Mouse (Mus musculus): ENCODE results near the gene Atp6v1d. TPM values are rescaled to one million over a fixed set of nuclear protein-coding genes. Genes with fewer than 3 reads are reported as not detected.

Gene Atp6v1d
- total RNA-seq (2022) = 10 to 100 TPM; 62.2 to 64.5 (median 63.4) TPM

DNA sequence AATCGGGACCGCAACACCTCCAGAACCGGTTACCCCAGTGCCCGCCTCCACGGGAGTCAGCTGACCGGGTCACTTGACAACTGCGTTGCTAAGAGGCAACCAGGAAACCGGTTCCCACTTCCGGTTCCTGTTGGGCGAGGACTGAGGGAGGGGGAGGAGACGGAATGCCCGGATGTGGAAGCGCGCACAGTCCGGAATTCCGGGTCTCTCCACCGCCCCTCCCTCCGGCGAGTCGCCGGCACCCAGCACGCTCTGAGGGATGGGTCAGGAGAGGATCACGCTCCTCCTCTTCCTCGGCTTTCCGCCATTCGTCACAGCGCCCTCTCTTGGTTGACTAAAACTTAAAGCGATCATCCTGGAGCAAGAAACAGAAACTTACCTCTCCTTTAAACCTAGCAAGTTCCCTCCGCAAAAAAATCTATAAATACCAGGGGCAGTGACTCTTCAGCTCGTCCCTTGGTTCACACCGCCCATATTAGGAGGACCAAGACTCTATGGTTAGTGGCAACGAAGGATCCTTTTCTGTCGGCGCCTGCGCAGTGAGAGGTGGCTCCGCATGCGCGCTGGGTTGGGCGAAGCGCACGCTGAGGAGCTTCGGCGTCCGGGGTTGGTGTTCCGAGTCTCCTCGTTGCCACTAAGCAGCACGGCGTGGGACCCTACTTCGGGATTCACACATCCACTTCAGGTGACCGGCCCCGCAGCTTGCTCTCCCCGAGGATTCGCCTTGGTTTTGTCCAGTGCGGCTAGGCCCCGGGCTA, at the start of gene Atp6v1d, which contains the start of gene Eif2s1:
TSS of gene Atp6v1d (minus strand) at position 143 of the 758 bp plus-strand sequence.
TSS of gene Eif2s1 (plus strand) at position 324 of the 758 bp plus-strand sequence.
- DNase-seq (ENCODE audit: low spot score in 2 of 2) = peak; percentile 93 to 98

DNA sequence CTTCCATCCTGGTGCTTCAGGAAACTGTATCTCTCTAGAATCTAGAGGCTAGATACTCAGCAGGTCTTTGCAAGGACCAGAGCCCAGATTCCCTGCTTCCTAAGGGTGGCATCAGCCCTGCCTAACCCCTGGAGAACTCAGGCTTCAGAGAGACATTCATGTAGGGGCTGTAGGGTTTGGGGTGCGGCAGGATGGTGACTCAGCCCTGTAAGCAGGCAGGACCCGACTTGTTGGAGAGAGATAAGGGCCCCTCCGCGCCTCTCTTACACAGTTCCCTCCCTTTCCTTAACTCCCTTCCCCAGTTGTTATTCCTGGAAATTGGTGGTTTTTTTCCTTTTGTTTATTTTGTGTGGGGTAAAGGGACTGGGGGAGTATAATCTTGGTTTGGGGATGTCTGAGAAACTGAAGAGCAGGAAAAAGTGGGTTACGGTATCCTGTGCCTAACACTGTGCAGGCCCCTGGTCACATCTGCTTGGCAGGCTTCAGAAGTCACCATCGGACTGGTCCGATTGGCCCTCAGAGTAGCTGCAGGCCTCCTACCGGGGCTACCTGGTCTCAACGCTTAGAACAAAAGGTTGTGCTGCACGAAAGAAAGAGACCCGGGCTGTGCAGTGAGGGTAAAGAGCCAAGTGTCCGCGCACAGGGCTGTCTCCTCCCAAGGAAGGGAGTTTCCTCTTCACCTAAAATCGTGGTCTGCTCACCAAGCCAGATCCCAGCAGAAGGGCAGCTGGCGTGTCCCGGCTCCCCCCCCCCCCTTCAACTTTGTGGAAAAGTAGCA, 49.4 kb upstream of the Atp6v1d start:
- no peak for DNase-seq (ENCODE audit: low spot score in 2 of 2)

DNA sequence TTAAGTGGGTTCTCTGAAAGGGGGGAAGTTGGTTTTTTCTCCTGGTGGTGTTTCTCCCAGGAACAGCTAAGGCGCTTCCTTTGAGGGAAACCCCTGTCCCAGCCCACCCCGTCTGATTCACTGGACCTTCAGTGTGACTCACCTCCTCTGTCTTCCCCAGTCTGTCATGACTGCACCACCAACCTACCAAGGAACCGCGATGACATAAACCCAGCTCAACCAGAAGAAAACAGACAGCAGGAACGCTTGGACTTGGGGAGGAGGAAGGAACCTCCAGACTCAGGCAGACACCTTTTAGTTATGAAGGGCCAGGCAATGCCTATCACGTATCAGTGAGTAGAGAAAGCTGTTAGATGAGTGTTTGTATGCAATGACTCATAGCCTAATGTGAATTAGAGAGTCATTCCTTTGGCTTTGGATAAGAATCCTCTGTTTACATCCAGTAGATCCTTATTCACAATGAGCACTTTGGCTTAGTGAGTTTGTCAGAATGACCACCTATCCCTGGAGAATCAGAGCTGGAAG, 46.7 kb upstream of the Atp6v1d start:
- DNase-seq (ENCODE audit: low spot score in 2 of 2) = no peak

DNA sequence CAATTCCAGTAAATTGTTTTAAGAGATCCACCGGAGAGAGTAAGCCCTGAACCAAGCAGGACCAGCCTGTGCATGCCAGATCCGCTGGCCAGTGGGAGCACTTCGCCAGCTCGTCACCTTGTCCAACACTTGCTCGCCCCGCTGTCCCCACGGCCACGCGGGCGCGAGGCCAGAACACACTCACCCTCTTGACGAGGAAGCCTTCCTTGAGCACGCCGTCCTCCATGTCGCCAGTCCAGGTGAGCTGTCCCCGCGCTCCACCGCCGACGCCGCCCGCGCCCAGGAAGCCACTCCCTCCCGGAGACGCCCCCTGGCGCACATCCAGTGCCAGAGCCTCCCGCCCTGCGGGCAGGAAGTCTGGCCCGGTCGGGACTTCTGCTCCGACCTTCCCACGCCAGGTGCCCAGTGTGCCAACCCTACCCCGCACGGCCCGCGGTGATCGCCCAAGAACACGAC, 45.3 kb upstream of the Atp6v1d start, which contains the start of gene Plek2:
TSS of gene Plek2 (minus strand) at position 258 of the 456 bp plus-strand sequence.
- DNase-seq (ENCODE audit: low spot score in 2 of 2) = no peak

DNA sequence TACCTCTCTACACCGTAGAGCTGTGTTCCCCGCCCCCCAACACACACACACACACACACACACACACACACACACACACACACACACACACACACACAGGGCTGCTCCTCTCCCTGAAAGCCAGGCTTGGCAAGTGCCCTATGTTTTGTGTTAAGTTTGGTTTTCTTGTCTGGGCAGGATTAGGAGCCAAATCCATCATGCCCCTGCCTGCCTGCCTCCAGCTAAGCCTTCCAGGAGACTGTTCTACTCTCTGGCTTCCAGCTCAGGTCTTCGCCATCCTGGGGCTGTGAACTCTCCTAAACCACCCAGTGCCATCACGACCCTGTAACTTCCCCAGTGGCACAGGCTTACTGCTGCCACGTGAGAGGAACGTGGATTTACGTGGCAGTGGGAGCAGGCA, 43.1 kb upstream of the Atp6v1d start:
- no peak for DNase-seq (ENCODE audit: low spot score in 2 of 2)

DNA sequence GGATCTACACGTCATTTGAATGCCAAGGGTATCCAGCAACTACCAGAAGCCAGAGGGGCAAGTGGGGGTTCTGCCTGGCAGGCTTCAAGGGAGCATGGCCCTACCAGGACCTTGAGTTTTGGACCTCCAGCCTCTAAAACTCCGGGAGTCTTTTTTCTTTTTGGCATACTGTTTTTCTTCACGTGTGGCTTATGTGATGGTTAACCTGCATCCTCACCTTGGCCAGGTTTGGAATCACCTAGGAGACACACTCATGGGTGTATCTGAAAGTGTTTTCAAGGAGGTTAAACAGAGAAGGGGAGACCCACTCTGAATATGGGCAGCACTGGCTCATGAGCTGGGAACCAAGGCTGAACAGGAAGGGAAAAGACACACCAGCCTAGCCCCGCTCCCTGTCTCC, 41.9 kb upstream of the Atp6v1d start:
- no peak for DNase-seq (ENCODE audit: low spot score in 2 of 2)

DNA sequence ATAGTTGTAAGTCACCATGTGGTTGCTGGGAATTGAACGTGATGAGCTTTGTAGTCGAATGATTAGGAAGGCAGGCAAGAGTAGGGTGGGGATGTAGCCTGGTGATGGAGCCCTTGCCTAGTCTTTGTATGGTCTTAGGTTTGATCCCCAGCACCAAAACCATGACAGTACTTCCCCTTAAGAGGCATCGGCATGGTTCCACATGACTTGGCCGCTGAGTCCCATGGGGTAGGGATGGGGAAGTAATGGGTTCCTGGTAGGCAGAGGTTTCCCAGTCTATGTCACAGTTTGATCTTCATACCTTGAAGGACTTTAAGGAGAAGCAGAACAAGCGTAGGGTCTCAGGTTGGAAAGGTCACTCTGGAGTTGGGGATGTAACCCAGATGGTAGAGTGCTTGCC, 40.0 kb upstream of the Atp6v1d start:
- no peak for DNase-seq (ENCODE audit: low spot score in 2 of 2)

DNA sequence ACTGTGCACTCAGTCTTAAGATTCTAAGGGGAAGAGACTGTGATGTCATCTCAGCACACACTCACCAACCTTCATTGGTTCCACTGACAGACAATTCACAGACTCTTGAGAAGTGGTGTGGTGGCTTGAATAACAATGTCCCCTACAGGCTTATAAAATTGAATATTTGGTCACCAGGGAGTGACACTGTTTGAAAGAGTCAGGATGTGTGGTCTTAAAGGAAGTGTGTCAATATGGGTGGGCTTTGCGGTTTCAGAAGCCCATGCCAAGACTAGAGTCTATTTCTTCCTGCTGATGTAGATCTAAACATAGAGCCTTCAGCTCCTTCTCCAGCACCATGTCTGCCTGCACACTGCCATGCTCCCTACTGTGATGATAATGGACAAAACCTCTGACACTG, 36.4 kb upstream of the Atp6v1d start:
- no peak for DNase-seq (ENCODE audit: low spot score in 2 of 2)

DNA sequence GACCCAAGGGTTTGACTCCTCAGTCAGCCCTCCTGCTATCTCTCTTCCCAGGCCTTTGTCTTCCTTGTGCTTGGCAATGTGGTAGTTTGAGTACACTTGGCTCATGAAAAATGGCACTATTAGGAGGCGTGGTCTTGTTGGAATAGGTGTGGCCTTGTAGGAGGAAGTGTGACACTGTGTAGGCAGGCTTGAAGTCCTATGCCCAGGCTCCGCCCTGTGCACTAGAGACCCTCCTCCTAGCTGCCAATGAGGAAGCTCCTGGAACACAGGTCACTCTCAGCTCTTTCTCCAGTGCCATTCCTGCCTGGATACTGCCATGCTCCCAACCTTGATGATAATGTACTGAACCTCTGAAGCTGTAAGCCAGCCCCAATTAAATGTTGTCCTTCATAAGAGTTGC, 29.7 kb upstream of the Atp6v1d start:
- DNase-seq (ENCODE audit: low spot score in 2 of 2) = no peak

DNA sequence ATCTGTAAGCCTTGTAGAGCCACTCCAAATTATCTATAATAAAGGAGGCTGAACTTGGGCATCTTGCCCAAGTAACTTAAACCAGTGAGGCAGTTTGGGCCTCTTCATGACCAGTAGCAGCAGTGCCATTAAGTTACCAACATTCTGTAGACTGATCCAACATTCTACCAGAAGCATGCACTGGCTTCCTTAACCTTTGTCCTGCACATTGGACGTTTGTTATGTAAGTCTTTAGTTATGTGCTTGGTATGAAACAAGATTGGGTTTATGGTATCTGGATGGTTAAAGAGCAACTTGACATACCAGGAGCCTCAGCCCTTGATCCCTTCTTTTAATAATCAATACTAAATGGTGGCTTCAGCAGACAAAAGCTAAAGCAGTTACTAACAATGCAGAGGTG, 28.6 kb upstream of the Atp6v1d start:
- no peak for DNase-seq (ENCODE audit: low spot score in 2 of 2)

DNA sequence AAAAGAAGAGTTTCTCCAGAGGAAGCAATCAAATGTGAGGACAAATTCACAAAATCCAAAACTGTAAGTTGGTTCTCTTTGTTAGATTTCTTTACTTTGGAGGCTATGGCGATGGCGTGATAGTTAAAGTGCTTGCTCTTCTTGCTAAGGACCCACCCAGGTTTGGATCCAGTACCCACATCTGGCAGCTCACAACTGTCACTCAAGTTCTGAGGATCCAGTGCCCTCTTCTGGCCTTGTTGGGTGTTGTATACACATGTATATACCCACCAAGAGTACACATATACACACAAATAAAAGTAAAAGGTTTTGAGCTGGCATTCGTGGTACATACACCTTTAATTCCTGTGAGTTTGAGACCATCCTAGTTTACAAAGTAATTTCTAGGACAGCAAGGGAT, 13.1 kb upstream of the Atp6v1d start:
- DNase-seq (ENCODE audit: low spot score in 2 of 2) = no peak

DNA sequence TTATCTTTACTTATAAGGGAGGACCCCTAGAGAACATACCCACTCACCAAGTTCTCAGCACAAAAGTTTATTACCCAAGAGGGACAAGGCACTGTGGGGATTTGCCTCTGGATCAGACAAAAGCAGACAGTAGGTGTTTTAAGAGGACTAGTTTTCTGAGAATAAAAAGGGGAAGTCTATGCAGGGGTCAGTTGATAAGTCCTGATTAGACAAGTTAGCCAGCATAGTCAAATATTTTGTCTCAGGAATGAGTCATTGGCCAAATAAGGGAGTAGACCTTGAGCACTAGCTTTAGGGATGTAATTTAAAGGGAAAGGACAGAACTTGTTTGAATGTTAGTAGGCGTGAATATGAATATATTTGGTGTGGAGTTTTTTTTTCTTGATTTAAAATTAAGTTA, 6.7 kb upstream of the Atp6v1d start:
- DNase-seq (ENCODE audit: low spot score in 2 of 2) = no peak

DNA sequence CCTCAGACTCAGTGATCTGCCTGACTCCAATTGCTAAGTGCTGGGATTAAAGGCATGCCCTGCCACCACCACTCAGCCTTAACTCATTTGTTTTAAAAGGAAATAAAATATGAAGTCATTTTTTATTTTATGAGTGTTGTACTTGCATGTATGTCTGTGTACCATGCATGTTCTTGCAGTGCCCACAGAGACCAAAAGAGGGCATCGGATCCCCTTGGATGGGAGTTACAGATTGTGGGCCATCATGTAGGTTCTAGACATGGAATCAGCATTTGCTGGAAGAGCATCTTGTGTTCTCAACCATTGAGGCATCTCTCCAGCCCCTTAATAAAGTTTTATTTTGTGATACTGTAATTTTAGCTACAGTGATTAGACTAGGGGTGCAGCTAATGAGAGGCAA, 4.0 kb upstream of the Atp6v1d start:
- no peak for DNase-seq (ENCODE audit: low spot score in 2 of 2)

DNA sequence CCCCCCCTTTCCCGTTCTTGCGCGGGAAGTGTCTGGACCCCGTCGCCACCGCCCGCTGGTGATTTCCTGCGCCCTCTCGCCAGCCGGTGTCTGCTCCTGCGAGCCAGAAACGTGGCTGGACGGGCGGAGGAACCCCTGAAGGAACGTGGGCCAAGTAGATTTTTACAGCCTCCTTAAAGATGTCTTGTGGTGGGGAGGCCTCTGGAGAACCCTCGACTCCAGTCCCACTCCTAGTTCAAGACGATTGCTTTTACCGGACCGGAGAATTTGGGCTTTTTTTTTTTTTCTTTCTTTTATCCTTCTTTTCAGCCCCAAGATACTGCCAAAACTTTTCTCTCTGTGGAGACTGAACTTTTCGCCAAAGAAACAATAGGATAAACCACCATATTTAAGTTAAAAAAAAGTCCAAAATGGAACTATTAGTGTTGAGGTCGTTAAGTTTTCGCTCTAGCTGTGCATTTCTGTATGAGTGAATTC, 854 bp upstream of the Atp6v1d start:
- DNase-seq (ENCODE audit: low spot score in 2 of 2) = no peak

DNA sequence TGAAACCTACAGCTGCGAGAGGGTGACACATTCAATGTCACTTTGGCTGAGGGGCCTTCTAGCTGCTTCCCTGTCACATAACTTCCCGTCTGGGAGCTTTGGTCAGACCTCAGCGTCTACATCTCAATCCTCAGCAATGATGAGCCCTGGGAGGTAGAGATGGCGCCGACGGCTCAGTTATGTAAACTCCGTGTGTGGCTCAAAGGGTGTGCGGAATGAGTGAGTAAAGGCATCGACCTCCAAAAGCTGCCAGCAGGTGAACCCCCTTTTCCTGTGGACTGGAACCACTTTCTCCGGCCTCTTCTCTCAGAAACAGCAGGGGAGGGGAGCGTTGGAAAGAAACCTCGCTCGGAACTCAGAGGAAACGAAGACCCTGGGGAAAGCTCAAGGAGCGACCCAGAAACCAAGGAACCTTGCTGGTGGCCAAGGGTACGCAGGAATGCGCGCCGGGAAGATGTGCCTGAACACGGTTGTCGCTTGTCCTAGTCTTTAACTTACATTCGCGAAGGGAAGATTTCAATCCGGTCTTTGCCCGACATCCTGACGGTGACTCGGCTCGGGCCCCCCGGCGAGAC, 430 bp downstream of the Atp6v1d start:
- DNase-seq (ENCODE audit: low spot score in 2 of 2) = peak in 1 of 2 experiments; percentile 2

DNA sequence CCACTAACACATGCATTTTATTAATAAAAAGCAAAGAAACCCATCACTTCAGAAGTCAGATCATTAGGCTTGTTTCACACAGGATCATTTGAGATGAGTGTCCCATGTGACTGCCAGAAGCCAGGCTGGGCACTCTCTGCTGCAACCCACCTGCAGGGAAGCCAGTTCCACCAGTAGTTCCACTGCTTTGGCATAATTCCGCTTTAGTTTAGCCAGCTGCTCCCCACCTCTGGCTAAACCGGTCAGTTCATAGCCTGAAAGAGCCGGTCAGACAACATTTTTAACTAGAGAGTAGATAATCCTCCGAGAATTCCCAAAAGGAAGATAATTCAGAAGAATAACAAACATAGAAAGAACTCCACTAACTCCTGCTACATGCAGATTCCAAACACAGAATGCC, 13.2 kb downstream of the Atp6v1d start:
- no peak for DNase-seq (ENCODE audit: low spot score in 2 of 2)

DNA sequence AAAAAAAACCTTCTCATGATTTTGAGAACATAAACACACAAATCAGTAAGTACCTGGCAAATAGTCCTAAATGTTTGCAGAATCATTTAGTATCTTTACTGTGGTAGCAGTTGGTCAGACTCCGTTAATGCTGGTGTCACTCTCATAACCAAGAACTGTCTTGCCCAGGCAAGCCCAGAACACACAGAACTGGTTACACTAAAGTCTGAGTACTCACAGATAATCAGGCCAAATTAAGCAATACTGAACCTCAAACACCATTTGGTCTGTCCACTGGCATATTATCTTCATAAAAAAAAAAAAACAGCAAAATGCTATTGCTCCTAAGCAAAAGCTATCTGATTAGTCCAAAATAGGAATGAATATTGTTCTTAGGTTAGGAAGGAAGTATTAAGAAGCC, 19.0 kb downstream of the Atp6v1d start:
- DNase-seq (ENCODE audit: low spot score in 2 of 2) = no peak

DNA sequence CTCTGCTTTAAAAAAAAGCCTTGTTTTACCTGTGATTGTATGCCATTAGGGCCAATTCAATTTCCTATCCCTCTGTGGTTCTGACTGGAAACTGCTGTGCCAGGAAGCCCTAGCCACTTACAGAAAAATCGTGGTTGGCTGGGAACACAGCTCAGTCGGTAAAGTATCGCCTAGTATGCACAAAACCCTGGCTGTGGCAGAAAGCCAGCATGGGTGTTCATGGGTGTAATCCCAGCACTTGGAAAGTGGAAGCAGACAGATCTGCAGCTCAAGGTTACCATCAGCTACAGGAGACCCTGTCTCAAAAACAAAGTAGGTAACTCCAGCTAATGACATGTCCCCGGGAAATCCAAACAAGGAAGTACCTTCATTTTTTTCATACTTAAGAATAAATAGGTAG, 21.5 kb downstream of the Atp6v1d start:
- DNase-seq (ENCODE audit: low spot score in 2 of 2) = no peak

DNA sequence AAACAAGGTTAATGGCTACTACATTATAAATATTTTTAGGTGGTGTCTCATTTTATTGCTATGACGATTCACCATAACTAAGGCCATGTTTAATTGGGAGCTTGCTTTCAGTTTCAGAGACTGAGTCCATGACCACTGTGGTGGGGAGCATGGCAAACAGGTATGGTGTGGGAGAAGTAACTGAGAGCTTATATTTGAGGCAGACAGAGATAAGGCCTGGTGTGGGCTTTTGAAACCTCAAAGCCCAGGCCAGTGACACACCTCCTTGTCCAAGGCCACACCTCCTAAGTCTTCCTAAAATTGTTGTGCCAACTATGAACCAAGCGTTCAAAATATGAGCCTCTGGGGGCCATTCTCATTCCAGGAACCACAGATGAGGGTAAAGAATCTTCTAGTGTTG, 26.9 kb downstream of the Atp6v1d start:
- DNase-seq (ENCODE audit: low spot score in 2 of 2) = no peak

DNA sequence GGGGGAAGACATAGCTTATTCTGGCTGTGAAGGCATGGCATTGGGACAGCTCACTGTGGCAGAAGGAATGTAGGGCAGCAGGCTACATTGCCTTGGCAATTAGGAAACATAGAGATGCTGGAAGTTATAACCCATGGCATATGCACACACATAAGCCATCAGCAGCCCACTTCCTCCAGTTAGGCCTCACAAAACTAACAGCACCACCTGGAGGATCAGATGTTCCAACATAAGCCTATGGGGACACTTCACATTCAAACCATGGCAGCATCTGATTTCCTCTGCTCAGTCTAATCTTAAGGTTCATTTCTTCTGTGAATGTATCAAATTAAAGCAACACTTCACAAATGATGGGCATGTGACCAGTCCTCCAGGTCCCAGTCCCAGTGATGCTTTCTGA, 47.0 kb downstream of the Atp6v1d start:
- no peak for DNase-seq (ENCODE audit: low spot score in 2 of 2)

DNA sequence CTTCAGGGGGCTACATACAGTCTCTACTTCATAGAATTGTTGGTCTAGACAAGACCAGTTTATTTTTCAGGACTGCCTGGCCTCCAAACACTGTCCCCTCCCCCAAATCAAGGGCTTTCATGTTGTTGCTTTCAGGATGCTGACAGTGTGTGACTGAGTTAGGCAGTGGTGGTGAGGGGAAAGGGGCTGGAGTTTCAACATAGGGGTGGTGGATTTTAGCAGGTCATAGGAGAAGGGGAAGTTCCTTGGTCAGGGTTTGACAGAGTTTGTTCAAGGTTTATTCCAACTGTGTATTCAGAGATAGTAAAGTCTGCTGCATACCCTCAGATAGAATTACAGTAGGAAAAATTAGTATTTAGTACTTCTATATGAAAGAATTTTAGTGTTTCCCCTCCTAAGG, 59.6 kb downstream of the Atp6v1d start:
- DNase-seq (ENCODE audit: low spot score in 2 of 2) = no peak

DNA sequence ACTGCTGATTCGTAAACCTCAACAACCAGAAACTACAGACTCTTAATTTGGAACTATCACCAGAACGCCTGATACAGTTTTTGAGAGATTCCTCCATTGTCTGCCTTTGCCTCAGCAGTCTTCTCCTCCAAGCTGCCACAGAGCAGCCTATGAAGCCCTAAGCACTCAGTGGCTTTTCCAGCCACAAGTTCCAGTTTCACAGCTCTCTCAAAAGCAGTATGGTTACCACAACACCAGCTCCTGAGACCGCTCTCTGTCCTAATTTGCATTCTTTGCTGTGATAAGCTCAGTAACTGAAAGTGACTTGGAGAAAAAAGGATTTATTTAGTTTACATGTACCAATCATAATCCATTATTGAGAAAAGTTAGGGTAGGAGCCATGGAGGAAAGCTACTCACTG, 61.4 kb downstream of the Atp6v1d start:
- no peak for DNase-seq (ENCODE audit: low spot score in 2 of 2)

All from gastrocnemius, adult 8-10 months (tissue).